Mouse (Mus musculus): ENCODE measurements around the gene Ube3a. TPM values are rescaled to one million over a fixed set of nuclear protein-coding genes. Genes with fewer than 3 reads are reported as not detected.

Gene Ube3a
- polyA plus RNA-seq (2015; fragmentation: Illumina TruSeq; extraction: RNeasy Lipid Tissue Mini Kit (QIAGEN cat#74804); ENCODE audit: insufficient read depth, low read depth, low replicate concordance): 16.3 TPM

GRCm38 (mm10) chr7:59228045-59228865 lies at the start of gene Ube3a:
Gene Ube3a, plus strand, starts transcription at chr7:59228750.

